Mouse (Mus musculus) gastrocnemius, adult 2 months (tissue): ENCODE data around the gene Cd3d. TPM values are rescaled to one million over a fixed set of nuclear protein-coding genes. Genes with fewer than 3 reads are reported as not detected.

Experiments used
- DNase-seq: peaks from one replicate; pipeline ENCODE4 v3.0.0; 2022
- H3K27ac ChIP-seq: fragments of 200-600 bp; 2 replicates; pipeline ENCODE4 v1.8.1; 2022; ENCODE audit warnings: mild to moderate bottlenecking
- H3K4me3 ChIP-seq: fragments of 200-600 bp; 2 replicates; pipeline ENCODE4 v1.8.1; 2022; ENCODE audit warnings: mild to moderate bottlenecking, moderate library complexity
- CTCF ChIP-seq: fragments of 200-600 bp; IDR thresholded peaks from 2 replicates; pipeline ENCODE4 v1.8.1; 2022; ENCODE audit warnings: antibody characterized with exemption, mild to moderate bottlenecking, moderate library complexity
- intact Hi-C: fragments of 180-260 bp; cut with DNase I; formaldehyde crosslinking; loops from one replicate; pipeline ENCODE4 v1.15.1; 2025
- total RNA-seq, 2 experiments: library from RNA; stranded (reverse); gene quantifications; 2 replicates each; pipeline ENCODE4 v1.2.3; 2021

The Cd3d gene
- total RNA-seq, 2 experiments from 2014 or later, result not detected

- peak overlapping the region; percentile 24; the same call in 1 of the 2 replicates for H3K27ac ChIP-seq
- peak; percentile 29; the same call in 1 of the 2 replicates for TF ChIP-seq CTCF
- peak; percentile 63 for DNase-seq
- H3K4me3 ChIP-seq, result no peak overlapping the region
- intact Hi-C loops, result no loop called here
These were observed 17.6 kb downstream of the Cd3d start for GRCm38 (mm10) chr9:44999171-44999570.

GRCm38 (mm10) chr9:44999776-45000175, 18.2 kb downstream of the Cd3d start:
- TF ChIP-seq CTCF, result no peak
- intact Hi-C loops, result no loop called here

GRCm38 (mm10) chr9:45000249-45000648, 18.7 kb downstream of the Cd3d start:
- H3K27ac ChIP-seq, result no peak overlapping the region
- DNase-seq, result no peak
- H3K4me3 ChIP-seq, result no peak overlapping the region
- TF ChIP-seq CTCF, result no peak
- intact Hi-C loops, result no loop called here

More at GRCm38 (mm10) chr9:44999776-45000175, 18.2 kb downstream of the Cd3d start:
- peak overlapping the region; percentile 24; the same call in 1 of the 2 replicates for H3K27ac ChIP-seq
- DNase-seq, result no peak
- 0 out of 2 replicates have a peak overlapping the region, but pooled peaks have one; percentile 11 for H3K4me3 ChIP-seq

GRCm38 (mm10) chr9:45007404-45007803, 25.8 kb downstream of the Cd3d start:
- intact Hi-C loops, result no loop called here
- DNase-seq, result no peak
- no peak overlapping the region for H3K27ac ChIP-seq

GRCm38 (mm10) chr9:45008342-45008741, 26.8 kb downstream of the Cd3d start:
- intact Hi-C loops, result no loop called here
- no peak for TF ChIP-seq CTCF
- H3K27ac ChIP-seq, result no peak overlapping the region
- no peak overlapping the region for H3K4me3 ChIP-seq
- DNase-seq, result no peak

More at GRCm38 (mm10) chr9:45007404-45007803, 25.8 kb downstream of the Cd3d start:
- no peak overlapping the region for H3K4me3 ChIP-seq
- TF ChIP-seq CTCF, result no peak

GRCm38 (mm10) chr9:45009180-45010078, 27.8 kb downstream of the Cd3d start, which contains the start of gene Cd3e:
Cd3e (minus strand) TSS chr9:45009627.
- TF ChIP-seq CTCF, result no peak
- DNase-seq, result no peak
- H3K4me3 ChIP-seq, result no peak within 1 kb of the TSS
- intact Hi-C loops, result no loop called here
- no peak within 1 kb of the TSS for H3K27ac ChIP-seq

- DNase-seq, result no peak
- intact Hi-C loops, result no loop called here
- Histone ChIP-seq H3K27ac (no peak overlapping the region), H3K4me3 (no peak overlapping the region)
- TF ChIP-seq CTCF, result no peak
These were observed 28.9 kb downstream of the Cd3d start for GRCm38 (mm10) chr9:45010461-45010860.

- no peak for DNase-seq
- intact Hi-C loops, result no loop called here
- TF ChIP-seq CTCF, result no peak
- Histone ChIP-seq H3K4me3 (no peak overlapping the region), H3K27ac (no peak overlapping the region)
These were observed 29.7 kb downstream of the Cd3d start for GRCm38 (mm10) chr9:45011291-45011690.

- no peak for TF ChIP-seq CTCF
- Histone ChIP-seq H3K27ac (no peak overlapping the region), H3K4me3 (no peak overlapping the region)
- intact Hi-C loops, result no loop called here
- no peak for DNase-seq
These were observed 33.3 kb downstream of the Cd3d start for GRCm38 (mm10) chr9:45014879-45015278.

- DNase-seq, result no peak
- H3K4me3 ChIP-seq, result no peak overlapping the region
- no peak overlapping the region for H3K27ac ChIP-seq
- intact Hi-C loops, result no loop called here
- TF ChIP-seq CTCF, result no peak
These were observed 34.3 kb downstream of the Cd3d start for GRCm38 (mm10) chr9:45015841-45016240.

GRCm38 (mm10) chr9:45018031-45018430, 36.4 kb downstream of the Cd3d start:
- intact Hi-C loops, result no loop called here
- DNase-seq, result no peak
- Histone ChIP-seq H3K4me3 (no peak overlapping the region), H3K27ac (no peak overlapping the region)
- TF ChIP-seq CTCF, result no peak

- intact Hi-C loops, result loop anchor here (5.0 kb wide), 1 partner anchor 110 kb away; no protein-coding TSS in a partner anchor
- Histone ChIP-seq H3K4me3 (no peak overlapping the region), H3K27ac (no peak overlapping the region)
- peak; percentile 86 for TF ChIP-seq CTCF
- no peak for DNase-seq
These were observed 41.2 kb downstream of the Cd3d start for GRCm38 (mm10) chr9:45022800-45023199.

GRCm38 (mm10) chr9:45023638-45024037, 42.1 kb downstream of the Cd3d start:
- intact Hi-C loops, result loop anchor here (2.0 to 5.0 kb wide), 2 partner anchors 109 to 123 kb away; no protein-coding TSS in a partner anchor
- DNase-seq, result no peak
- no peak overlapping the region for H3K27ac ChIP-seq

More at GRCm38 (mm10) chr9:45023638-45024037, 42.1 kb downstream of the Cd3d start:
- no peak overlapping the region for H3K4me3 ChIP-seq
- TF ChIP-seq CTCF, result no peak
